ENCODE assay signal across 10 mouse cellular contexts in genomic region chr6:60682233-60682632, GRCm38 (mm10).
DNase-seq lines count a peak whose midpoint lies in the region; ATAC-seq lines count a peak whose summit lies in the region.
"Had no signal": no experiment of that assay in that cellular context is flagged by ENCODE, and none has a peak within 500 bp of the region (broad histone marks: within the 10 kb centered on the region; RNA-seq: fewer than 3 reads in every experiment).

No protein-coding gene starts in this region.

- H3K4me2 ChIP-seq in midbrain, embryonic 14.5 days (ENCODE audit: low read length) = no peak overlapping the region
- no peak overlapping the region for H3K4me2 ChIP-seq in midbrain, embryonic 13.5 days (replicated peaks)
- H3K4me2 ChIP-seq: hindbrain, embryonic 15.5 days; neural tube, embryonic 12.5 days had no signal

- no peaks in the 10 kb centered on the region for H3K9me3 ChIP-seq in midbrain, embryonic 14.5 days (ENCODE audit: control insufficient read depth, low read length)
- no peaks in the 10 kb centered on the region for H3K9me3 ChIP-seq in midbrain, embryonic 13.5 days
- H3K9me3 ChIP-seq: hindbrain, embryonic 15.5 days; neural tube, embryonic 12.5 days had no signal

- no peaks in the 10 kb centered on the region for H3K36me3 ChIP-seq in midbrain, embryonic 14.5 days (ENCODE audit: control insufficient read depth, insufficient read depth, low read length)
- no peaks in the 10 kb centered on the region for H3K36me3 ChIP-seq in midbrain, embryonic 13.5 days
- H3K36me3 ChIP-seq: hindbrain, embryonic 15.5 days; neural tube, embryonic 12.5 days had no signal

- no peaks in the 10 kb centered on the region for H3K27me3 ChIP-seq in midbrain, embryonic 14.5 days (ENCODE audit: control insufficient read depth, insufficient read depth, low read length)
- H3K27me3 ChIP-seq in midbrain, embryonic 13.5 days = no peaks in the 10 kb centered on the region
- H3K27me3 ChIP-seq: hindbrain, embryonic 15.5 days; neural tube, embryonic 12.5 days had no signal

- 59% methylated on average over 4 of the region's 4 CpGs for WGBS in midbrain, embryonic 14.5 days
- 58% methylated on average over 4 of the region's 4 CpGs for WGBS in midbrain, embryonic 13.5 days

- H3K4me1 ChIP-seq in midbrain, embryonic 14.5 days (ENCODE audit: control insufficient read depth, insufficient read depth, low read length) = no peaks in the 10 kb centered on the region
- no peaks in the 10 kb centered on the region for H3K4me1 ChIP-seq in midbrain, embryonic 13.5 days (replicated peaks)
- H3K4me1 ChIP-seq: hindbrain, embryonic 15.5 days; neural tube, embryonic 12.5 days had no signal

- H3K27ac ChIP-seq in midbrain, embryonic 14.5 days (replicated peaks; ENCODE audit: low read depth, low read length) = no peak overlapping the region
- H3K27ac ChIP-seq in midbrain, embryonic 13.5 days = no peak overlapping the region
- H3K27ac ChIP-seq: hindbrain, embryonic 15.5 days; neural tube, embryonic 12.5 days had no signal

- no peak overlapping the region for H3K4me3 ChIP-seq in midbrain, embryonic 14.5 days (replicated peaks; ENCODE audit: low read depth, low read length)
- no peak overlapping the region for H3K4me3 ChIP-seq in midbrain, embryonic 13.5 days (replicated peaks)
- H3K4me3 ChIP-seq: hindbrain, embryonic 15.5 days; neural tube, embryonic 12.5 days had no signal

- ATAC-seq in midbrain, embryonic 14.5 days (ENCODE audit: low FRiP score, low TSS enrichment) = no peak
- no peak for ATAC-seq in midbrain, embryonic 13.5 days
- no peak for ATAC-seq in megakaryocyte, adult 5-6 weeks (ENCODE audit: poor library complexity, severe bottlenecking)

- DNase-seq in frontal cortex, adult 2 months (ENCODE audit: extremely low spot score in 1 of 2, low spot score in 1 of 2) = peak; percentile 2 to 87
- no peak for DNase-seq in frontal cortex, postnatal 14 days (ENCODE audit: low spot score in 2 of 2)
- peak; percentile 88 for DNase-seq in midbrain, embryonic 14.5 days
- peak; percentile 65 for DNase-seq in embryo, embryonic 10 days (ENCODE audit: low spot score)
- DNase-seq in retina, adult 2 months (ENCODE audit: low read depth, low spot score) = peak; percentile 48
- no peak for DNase-seq in natural killer cell, adult 2 months (ENCODE audit: low spot score in 2 of 2)

- no peak overlapping the region for H3K9ac ChIP-seq in midbrain, embryonic 14.5 days (replicated peaks; ENCODE audit: low read length)
- H3K9ac ChIP-seq in midbrain, embryonic 13.5 days (replicated peaks) = no peak overlapping the region
- H3K9ac ChIP-seq: hindbrain, embryonic 15.5 days; neural tube, embryonic 12.5 days had no signal

Comparison
In these comparisons a context has a peak if more than half of its experiments do, and no peak if none do; other contexts are left out.
1. DNase-seq: peak in frontal cortex, adult 2 months (2 of 2), midbrain, embryonic 14.5 days (single experiment), embryo, embryonic 10 days (single experiment) and retina, adult 2 months (single experiment); none in frontal cortex, postnatal 14 days (0 of 2) and natural killer cell, adult 2 months (0 of 2).